Mouse (Mus musculus): ENCODE data around the gene Vmn1r191. TPM values are rescaled to one million over a fixed set of nuclear protein-coding genes. Genes with fewer than 3 reads are reported as not detected.

Vmn1r191 gene
- not detected for polyA plus RNA-seq (2014; fragmentation: Illumina TruSeq; extraction: RNeasy Lipid Tissue Mini Kit (QIAGEN cat#74804))

DNA sequence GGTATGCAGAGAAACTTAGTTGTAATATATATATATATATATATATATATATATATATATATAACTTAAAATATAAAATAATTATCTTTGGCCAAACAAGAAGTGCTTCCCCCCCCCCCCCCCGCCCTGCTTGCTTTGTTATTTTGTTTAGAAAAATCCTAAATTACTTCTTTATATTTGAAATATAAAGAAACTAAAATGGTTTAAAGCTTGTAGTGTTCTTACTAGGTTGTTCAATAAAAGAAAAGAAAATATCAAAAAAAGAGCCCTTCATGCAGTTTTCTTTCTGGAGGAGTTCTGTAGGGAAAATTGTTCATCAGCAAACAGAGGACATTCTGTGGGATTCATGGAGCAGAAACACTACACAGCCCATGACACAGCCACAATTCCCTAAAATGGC, at the start of gene Vmn1r191:
TSS of gene Vmn1r191 (minus strand) at position 101 of the 400 bp plus-strand sequence.

DNA sequence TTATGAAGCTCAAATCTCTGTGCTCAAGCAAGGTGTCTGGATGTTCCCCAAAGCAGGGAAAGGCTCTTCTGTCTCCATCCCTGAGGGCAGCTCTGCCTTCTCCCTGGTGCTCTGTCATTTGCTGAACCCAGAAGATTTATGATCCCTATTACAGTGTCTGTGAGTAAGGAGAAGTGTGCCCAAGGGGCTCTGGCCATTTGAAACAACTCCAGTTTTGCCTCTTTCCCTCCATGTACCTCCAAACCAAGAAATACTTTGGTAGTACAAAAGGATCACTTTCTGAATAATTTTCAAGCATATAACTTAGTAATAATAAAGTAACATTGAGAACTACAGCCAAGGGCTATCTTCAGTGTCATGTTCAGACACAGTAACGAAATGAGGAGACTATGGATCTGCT, 39.3 kb upstream of the Vmn1r191 start, which contains the start of gene Vmn1r193:
TSS of gene Vmn1r193 (minus strand) at position 101 of the 400 bp plus-strand sequence.

DNA sequence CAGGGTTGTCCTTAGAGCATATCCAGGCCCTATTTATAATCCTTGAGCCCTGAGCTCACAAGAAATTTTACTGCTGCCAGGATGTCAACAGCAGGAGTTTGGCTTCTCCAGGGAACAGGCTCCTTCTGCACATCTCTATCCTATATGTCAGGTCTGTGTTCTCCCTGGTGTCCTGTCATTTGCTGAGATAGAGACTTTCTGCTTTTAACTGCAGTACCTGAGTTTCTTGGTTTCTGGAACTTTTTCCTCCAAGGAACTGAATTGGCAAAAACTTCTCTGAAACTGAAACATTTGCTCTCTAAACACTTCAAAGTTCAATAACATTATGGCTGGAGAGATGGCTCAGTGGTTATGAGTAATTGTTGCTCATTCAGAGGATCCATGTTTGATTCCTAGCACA, 7.3 kb upstream of the Vmn1r191 start, which contains the start of gene Vmn1r192:
TSS of gene Vmn1r192 (minus strand) at position 101 of the 400 bp plus-strand sequence.

Other genes starting within 250 kb of the Vmn1r191 start
- 18.4 TPM for gene Zfp184, start 238.9 kb downstream of the Vmn1r191 start, polyA plus RNA-seq (2014; fragmentation: Illumina TruSeq; extraction: RNeasy Lipid Tissue Mini Kit (QIAGEN cat#74804))
- not detected for gene Pom121l2, start 202.8 kb downstream of the Vmn1r191 start, polyA plus RNA-seq (2014; fragmentation: Illumina TruSeq; extraction: RNeasy Lipid Tissue Mini Kit (QIAGEN cat#74804))
- not detected for gene Prss16, start 174.2 kb downstream of the Vmn1r191 start, polyA plus RNA-seq (2014; fragmentation: Illumina TruSeq; extraction: RNeasy Lipid Tissue Mini Kit (QIAGEN cat#74804))
- gene Hist1h2ah, start 148.4 kb downstream of the Vmn1r191 start, polyA plus RNA-seq (2014; fragmentation: Illumina TruSeq; extraction: RNeasy Lipid Tissue Mini Kit (QIAGEN cat#74804)): not detected
- not detected for gene Hist1h2bk, start 148.1 kb downstream of the Vmn1r191 start, polyA plus RNA-seq (2014; fragmentation: Illumina TruSeq; extraction: RNeasy Lipid Tissue Mini Kit (QIAGEN cat#74804))
- 1.00 TPM for gene Hist1h4i, start 142.6 kb downstream of the Vmn1r191 start, polyA plus RNA-seq (2014; fragmentation: Illumina TruSeq; extraction: RNeasy Lipid Tissue Mini Kit (QIAGEN cat#74804))
- not detected for gene Hist1h2ag, start 141.0 kb downstream of the Vmn1r191 start, polyA plus RNA-seq (2014; fragmentation: Illumina TruSeq; extraction: RNeasy Lipid Tissue Mini Kit (QIAGEN cat#74804))
- gene Hist1h2bj, start 140.8 kb downstream of the Vmn1r191 start, polyA plus RNA-seq (2014; fragmentation: Illumina TruSeq; extraction: RNeasy Lipid Tissue Mini Kit (QIAGEN cat#74804)): not detected
- not detected for gene Vmn1r188, start 99.5 kb downstream of the Vmn1r191 start, polyA plus RNA-seq (2014; fragmentation: Illumina TruSeq; extraction: RNeasy Lipid Tissue Mini Kit (QIAGEN cat#74804))
- gene Vmn1r189, start 78.1 kb downstream of the Vmn1r191 start, polyA plus RNA-seq (2014; fragmentation: Illumina TruSeq; extraction: RNeasy Lipid Tissue Mini Kit (QIAGEN cat#74804)): not detected
- not detected for gene Vmn1r192, start 7.2 kb upstream of the Vmn1r191 start, polyA plus RNA-seq (2014; fragmentation: Illumina TruSeq; extraction: RNeasy Lipid Tissue Mini Kit (QIAGEN cat#74804))
- gene Vmn1r193, start 39.2 kb upstream of the Vmn1r191 start, polyA plus RNA-seq (2014; fragmentation: Illumina TruSeq; extraction: RNeasy Lipid Tissue Mini Kit (QIAGEN cat#74804)): not detected
- not detected for gene Vmn1r194, start 60.2 kb upstream of the Vmn1r191 start, polyA plus RNA-seq (2014; fragmentation: Illumina TruSeq; extraction: RNeasy Lipid Tissue Mini Kit (QIAGEN cat#74804))
- not detected for gene Vmn1r195, start 86.6 kb upstream of the Vmn1r191 start, polyA plus RNA-seq (2014; fragmentation: Illumina TruSeq; extraction: RNeasy Lipid Tissue Mini Kit (QIAGEN cat#74804))
- not detected for gene Vmn1r196, start 106.0 kb upstream of the Vmn1r191 start, polyA plus RNA-seq (2014; fragmentation: Illumina TruSeq; extraction: RNeasy Lipid Tissue Mini Kit (QIAGEN cat#74804))
- gene Vmn1r197, start 140.6 kb upstream of the Vmn1r191 start, polyA plus RNA-seq (2014; fragmentation: Illumina TruSeq; extraction: RNeasy Lipid Tissue Mini Kit (QIAGEN cat#74804)): not detected
- gene Vmn1r198, start 166.4 kb upstream of the Vmn1r191 start, polyA plus RNA-seq (2014; fragmentation: Illumina TruSeq; extraction: RNeasy Lipid Tissue Mini Kit (QIAGEN cat#74804)): not detected
- not detected for gene Vmn1r199, start 195.8 kb upstream of the Vmn1r191 start, polyA plus RNA-seq (2014; fragmentation: Illumina TruSeq; extraction: RNeasy Lipid Tissue Mini Kit (QIAGEN cat#74804))
- not detected for gene Vmn1r200, start 206.4 kb upstream of the Vmn1r191 start, polyA plus RNA-seq (2014; fragmentation: Illumina TruSeq; extraction: RNeasy Lipid Tissue Mini Kit (QIAGEN cat#74804))

Data from ovary, adult 10 weeks (tissue).